Mouse (Mus musculus) testis, adult 2 months (tissue): ENCODE measurements around the gene Phox2a.

Source experiments
- CTCF ChIP-seq: fragments of 200-500 bp; IDR thresholded peaks from 2 replicates; pipeline ENCODE4 v1.5.1; 2012; ENCODE audit warnings: low read depth, mild to moderate bottlenecking, inconsistent platforms, low read length, moderate library complexity; ENCODE audit not compliant: control insufficient read depth, insufficient read depth, insufficient replicate concordance
- POLR2A ChIP-seq: fragments of 200-500 bp; IDR thresholded peaks from 2 replicates; pipeline ENCODE4 v1.6.1; 2012; ENCODE audit warnings: low read depth, mild to moderate bottlenecking, inconsistent platforms, low read length, moderate library complexity; ENCODE audit not compliant: control insufficient read depth

DNA sequence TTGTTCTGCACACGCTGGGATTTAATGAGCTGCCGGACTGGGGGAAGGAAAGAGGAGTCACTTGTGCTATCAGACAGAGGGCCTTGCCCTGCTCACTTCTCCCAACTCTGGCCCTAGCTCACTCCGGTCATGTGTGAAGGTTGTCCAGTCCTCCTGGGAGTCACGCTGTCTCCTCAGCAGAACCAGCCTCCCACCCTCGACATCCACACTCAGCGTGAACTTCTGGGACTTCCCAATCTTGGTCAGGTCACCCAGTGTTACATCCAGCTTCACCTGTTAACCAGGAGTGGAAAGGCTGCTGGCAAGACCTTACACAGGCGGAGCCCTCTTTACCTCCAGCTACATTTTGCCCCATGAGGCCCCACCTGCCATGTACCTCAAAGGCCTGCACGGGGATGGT lies 13.3 kb downstream of the Phox2a start:
- TF ChIP-seq CTCF (no peak), POLR2A (no peak)
